Mouse (Mus musculus) neural tube, embryonic 12.5 days (tissue): ENCODE measurements at regions not wholly inside any gene's neighbourhood (a gene's known extent, or its start where the extent isn't known, plus 50 kb on each side); places are given as distances from the start of the nearest gene placed in this dataset.
"Not testable (repeated sequence)": the region's sequence is repeated elsewhere in the genome, so short reads cannot be mapped to it uniquely, and the experiment has no call there.

ENCODE experiments used
- ATAC-seq: fragments of 200-750 bp; cut with Nextera tagmentation; 2 replicates; pipeline ENCODE4 v1.8.0; 2017; ENCODE audit warnings: low read depth, mild to moderate bottlenecking, moderate TSS enrichment, moderate library complexity; ENCODE audit not compliant: low FRiP score
- H3K27ac ChIP-seq: fragments of 300-500 bp; sonication (generic); 2 replicates; pipeline ENCODE4 v1.5.1; 2016
- H3K27me3 ChIP-seq: fragments of 300-500 bp; sonication (generic); replicated peaks from 2 replicates; pipeline ENCODE4 v1.6.1; 2016; ENCODE audit warnings: mild to moderate bottlenecking
- H3K36me3 ChIP-seq: fragments of 300-500 bp; sonication (generic); 2 replicates; pipeline ENCODE4 v1.6.1; 2016; ENCODE audit warnings: mild to moderate bottlenecking
- H3K4me1 ChIP-seq: fragments of 300-500 bp; sonication (generic); 2 replicates; pipeline ENCODE4 v1.6.1; 2016
- H3K4me2 ChIP-seq: fragments of 300-500 bp; sonication (generic); replicated peaks from 2 replicates; pipeline ENCODE4 v1.6.1; 2016; ENCODE audit warnings: mild to moderate bottlenecking
- H3K4me3 ChIP-seq: fragments of 300-500 bp; sonication (generic); 2 replicates; pipeline ENCODE4 v1.5.1; 2016
- H3K9ac ChIP-seq: fragments of 300-500 bp; sonication (generic); 2 replicates; pipeline ENCODE4 v1.6.1; 2016; ENCODE audit warnings: mild to moderate bottlenecking
- H3K9me3 ChIP-seq: fragments of 300-500 bp; sonication (generic); 2 replicates; pipeline ENCODE4 v1.6.1; 2016; ENCODE audit warnings: mild to moderate bottlenecking
- WGBS: fragments of 180-500 bp; shearing (Covaris S2); methylation state at CpG from one replicate; pipeline ENCODE4 v1.1.7; 2016; 5-methylcytosine and 5-hydroxymethylcytosine counted together

DNA sequence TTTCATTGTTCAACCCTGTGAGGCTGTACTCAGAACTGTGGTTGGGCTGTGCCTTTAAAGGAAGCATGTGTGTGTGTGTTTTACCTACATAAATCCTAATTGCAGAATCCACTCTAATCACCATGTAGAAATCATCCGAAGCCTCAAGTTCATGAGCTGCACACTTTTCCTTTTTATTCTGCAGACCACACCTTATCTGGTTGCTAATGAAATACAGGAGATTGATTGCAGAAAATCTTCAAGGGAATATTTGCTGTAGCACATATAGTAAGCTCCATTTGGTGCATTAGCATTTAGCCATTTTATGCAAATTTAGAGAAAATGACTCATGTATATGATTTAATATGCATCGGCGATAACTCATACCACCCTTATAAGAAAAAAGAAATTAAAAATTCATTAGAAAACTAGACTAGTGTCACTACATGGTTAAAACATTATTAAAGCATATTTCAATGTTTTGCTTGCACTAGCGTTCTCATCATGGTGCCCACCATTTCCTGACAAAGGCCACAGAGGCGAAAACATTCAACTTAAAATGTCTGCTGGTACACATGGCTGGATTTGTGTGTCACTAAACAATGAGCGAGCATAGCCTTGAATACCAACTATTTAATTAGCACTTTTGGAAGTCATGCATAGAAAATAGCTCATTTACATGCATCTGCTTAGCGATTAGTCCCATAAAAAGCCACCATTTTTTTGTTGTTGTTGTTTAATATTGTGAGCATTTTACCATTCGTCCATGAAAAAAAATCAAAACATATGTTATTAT, 245.7 kb downstream of the Mef2c start:
- Histone ChIP-seq H3K9me3 (no peaks in the 10 kb centered on the region), H3K27me3 (no peaks in the 10 kb centered on the region), H3K36me3 (no peaks in the 10 kb centered on the region), H3K4me1 (peaks cover 3% of the 10 kb centered on the region; the same call in 1 of the 2 replicates), H3K9ac (no peak overlapping the region), H3K4me3 (no peak overlapping the region), H3K4me2 (peak overlapping the region; percentile 30; the same call in 1 of the 2 replicates), H3K27ac (no peak overlapping the region; the same call in 1 of the 2 replicates)
- ATAC-seq = peak; percentile 44
- WGBS = 44% methylated on average over 8 of the region's 8 CpGs

DNA sequence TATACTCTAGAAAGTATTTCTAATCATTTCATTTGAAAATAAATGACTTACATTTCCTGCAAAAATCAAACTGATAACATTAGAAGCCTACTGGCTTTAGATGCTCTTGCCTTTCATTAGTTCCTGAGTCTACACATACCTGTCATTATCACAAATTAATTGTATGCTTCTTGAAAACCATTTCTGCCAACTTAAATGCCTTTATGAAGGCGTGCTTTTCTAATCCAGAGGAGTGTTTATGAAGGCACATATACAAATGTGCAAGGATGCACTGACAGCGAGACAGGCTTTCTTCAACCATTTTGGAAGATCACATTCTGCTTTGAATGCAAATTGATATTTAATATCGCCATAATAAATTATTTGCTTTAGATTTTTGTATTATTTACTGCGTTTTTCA, 246.6 kb downstream of the Mef2c start:
- H3K4me3 ChIP-seq = no peak overlapping the region
- no peak for ATAC-seq
- H3K4me2 ChIP-seq = no peak overlapping the region
- no peaks in the 10 kb centered on the region for H3K27me3 ChIP-seq
- no peak overlapping the region for H3K9ac ChIP-seq
- H3K36me3 ChIP-seq = no peaks in the 10 kb centered on the region
- no peak overlapping the region; the same call in 1 of the 2 replicates for H3K27ac ChIP-seq
- H3K9me3 ChIP-seq = no peaks in the 10 kb centered on the region
- 57% methylated on average over 4 of the region's 4 CpGs for WGBS
- H3K4me1 ChIP-seq = no peaks in the 10 kb centered on the region; the same call in 1 of the 2 replicates

DNA sequence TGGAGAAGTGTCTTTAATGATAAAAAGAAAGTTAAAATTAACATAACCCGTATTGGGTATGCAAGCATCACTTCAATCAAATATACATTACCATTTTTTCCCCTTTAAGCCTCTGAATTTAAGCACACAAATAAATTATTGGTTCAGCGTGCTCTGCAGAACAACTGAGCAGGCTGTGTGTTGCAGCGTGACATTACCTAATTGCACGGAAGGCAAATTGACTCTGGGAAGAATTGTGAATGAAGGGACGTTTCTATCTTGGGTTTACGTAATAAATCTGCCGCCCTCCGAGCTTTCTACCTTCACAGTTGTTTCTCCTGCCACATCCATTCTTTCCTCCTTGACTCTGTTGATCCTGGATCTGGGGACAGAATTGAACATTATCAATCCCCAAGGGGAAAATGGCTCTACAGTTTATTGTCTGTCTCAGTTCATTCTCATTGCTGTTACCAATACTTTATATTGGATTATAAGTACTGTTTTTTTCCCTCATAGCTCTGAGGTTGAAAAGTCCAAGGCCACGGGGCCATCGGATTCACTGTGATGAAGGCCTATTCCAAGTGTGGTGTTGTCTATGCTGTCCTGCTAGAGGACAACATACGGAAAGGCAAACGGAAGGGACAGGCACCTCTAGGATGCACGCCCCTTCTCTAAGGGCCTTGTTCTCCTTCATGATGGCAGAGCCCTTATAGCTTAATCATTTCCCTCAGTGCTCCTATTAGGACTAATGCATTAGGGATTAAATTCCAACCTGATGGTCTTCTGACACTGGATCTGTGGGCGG, 256.7 kb downstream of the Mef2c start:
- Histone ChIP-seq H3K27ac (no peak overlapping the region), H3K4me3 (no peak overlapping the region), H3K9me3 (no peaks in the 10 kb centered on the region), H3K4me1 (no peaks in the 10 kb centered on the region), H3K9ac (no peak overlapping the region), H3K4me2 (no peak overlapping the region), H3K36me3 (no peaks in the 10 kb centered on the region), H3K27me3 (no peaks in the 10 kb centered on the region)
- ATAC-seq = peak; percentile 56; the same call in 1 of the 2 replicates
- whole genome bisulfite sequencing = 63% methylated on average over 14 of the region's 14 CpGs

DNA sequence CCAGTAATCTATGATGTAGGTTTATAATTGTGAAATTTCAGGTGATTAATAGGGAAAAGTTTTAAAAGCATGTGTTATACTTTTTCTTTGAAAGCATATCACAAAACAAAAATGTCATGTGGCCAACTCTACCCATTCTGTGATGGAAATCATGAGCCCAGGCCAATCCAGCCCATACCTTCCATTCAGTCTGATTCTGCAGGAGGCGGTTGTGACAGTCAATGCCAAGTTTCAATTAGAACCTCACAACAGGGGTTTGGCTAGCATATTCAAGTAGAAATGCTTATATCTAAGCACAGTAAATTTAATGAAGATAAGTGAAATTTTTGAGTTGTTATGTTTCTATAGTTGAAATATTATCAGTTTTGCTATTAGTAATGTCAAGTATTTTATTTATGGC, 258.6 kb downstream of the Mef2c start:
- H3K27ac ChIP-seq = no peak overlapping the region
- no peak overlapping the region for H3K4me2 ChIP-seq
- H3K36me3 ChIP-seq = no peaks in the 10 kb centered on the region
- H3K4me3 ChIP-seq = no peak overlapping the region
- no peaks in the 10 kb centered on the region for H3K27me3 ChIP-seq
- no peaks in the 10 kb centered on the region for H3K9me3 ChIP-seq
- WGBS = 90% methylated on average over 1 of the region's 1 CpGs
- H3K4me1 ChIP-seq = no peaks in the 10 kb centered on the region
- H3K9ac ChIP-seq = no peak overlapping the region
- no peak for ATAC-seq

DNA sequence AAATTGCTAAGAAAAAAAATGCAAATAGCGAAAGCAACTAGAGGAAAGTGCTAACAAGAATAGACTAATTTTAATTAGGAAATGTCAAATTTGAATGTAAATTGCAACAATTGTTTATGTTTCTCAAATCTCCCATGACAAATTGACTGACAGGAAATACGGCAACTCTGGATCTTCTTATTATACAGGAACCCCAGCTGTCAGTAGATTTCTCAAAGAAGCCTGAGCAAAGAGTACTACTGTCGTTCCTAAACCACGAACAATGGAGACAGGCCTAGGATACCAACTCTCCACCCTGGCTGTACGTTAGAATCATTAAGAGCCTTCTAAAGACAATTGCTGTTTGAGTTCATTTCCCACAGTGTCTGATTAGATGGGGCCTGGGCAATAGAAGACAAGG, 259.5 kb downstream of the Mef2c start:
- not testable (repeated sequence) for H3K27ac ChIP-seq, H3K36me3 ChIP-seq, ATAC-seq, H3K27me3 ChIP-seq, H3K4me2 ChIP-seq, H3K9ac ChIP-seq, H3K4me3 ChIP-seq, H3K9me3 ChIP-seq, H3K4me1 ChIP-seq
- 53% methylated on average over 5 of the region's 5 CpGs for WGBS

DNA sequence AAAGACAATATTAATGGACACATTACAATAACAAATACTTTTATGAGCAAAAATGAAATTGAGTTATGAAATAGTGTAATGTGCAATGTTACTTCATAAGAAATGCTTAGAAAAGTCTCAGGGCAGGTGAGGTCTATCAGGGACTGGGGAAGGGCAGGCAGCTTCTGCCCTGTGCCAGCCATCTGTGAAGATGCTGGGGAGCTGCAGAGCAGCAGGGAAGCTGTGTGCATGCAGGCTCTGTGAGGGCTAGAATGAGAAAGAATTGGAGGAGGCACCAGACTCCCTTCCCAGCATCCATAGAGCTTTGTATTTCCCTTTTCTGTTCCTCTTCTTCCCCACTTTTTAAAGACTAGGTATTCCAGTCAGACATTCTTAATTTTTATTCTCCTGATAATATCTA, 281.8 kb downstream of the Mef2c start:
- H3K4me2 ChIP-seq = no peak overlapping the region
- H3K9ac ChIP-seq = no peak overlapping the region
- H3K27ac ChIP-seq = no peak overlapping the region
- no peaks in the 10 kb centered on the region for H3K4me1 ChIP-seq
- no peaks in the 10 kb centered on the region for H3K36me3 ChIP-seq
- H3K27me3 ChIP-seq = no peaks in the 10 kb centered on the region
- no peak for ATAC-seq
- no peak overlapping the region for H3K4me3 ChIP-seq
- no peaks in the 10 kb centered on the region for H3K9me3 ChIP-seq

DNA sequence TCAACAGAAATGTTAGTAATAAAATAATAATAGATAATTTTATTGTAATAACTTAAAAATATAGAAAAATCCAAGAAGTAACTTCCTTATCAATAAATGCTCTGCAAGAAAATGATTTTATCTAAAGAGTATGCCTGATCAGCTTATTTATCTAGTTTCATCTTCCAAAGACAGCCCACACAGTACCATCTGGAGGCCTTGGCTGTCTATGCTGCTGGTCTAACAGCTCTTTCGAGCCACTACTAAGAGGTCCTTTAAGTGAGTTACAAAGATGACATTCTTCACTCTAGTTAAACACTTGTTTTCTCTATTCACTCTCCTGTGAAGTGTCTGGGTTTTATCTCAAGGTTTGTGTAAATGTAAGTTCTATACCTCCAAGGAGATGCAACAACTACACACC, 305.7 kb downstream of the Mef2c start:
- ATAC-seq = no peak
- no peak overlapping the region for H3K27ac ChIP-seq
- no peaks in the 10 kb centered on the region for H3K9me3 ChIP-seq
- H3K36me3 ChIP-seq = no peaks in the 10 kb centered on the region
- no peak overlapping the region for H3K4me3 ChIP-seq
- H3K4me1 ChIP-seq = no peaks in the 10 kb centered on the region
- no peak overlapping the region for H3K9ac ChIP-seq
- no peak overlapping the region for H3K4me2 ChIP-seq
- 82% methylated on average over 1 of the region's 1 CpGs for WGBS
- no peaks in the 10 kb centered on the region for H3K27me3 ChIP-seq

DNA sequence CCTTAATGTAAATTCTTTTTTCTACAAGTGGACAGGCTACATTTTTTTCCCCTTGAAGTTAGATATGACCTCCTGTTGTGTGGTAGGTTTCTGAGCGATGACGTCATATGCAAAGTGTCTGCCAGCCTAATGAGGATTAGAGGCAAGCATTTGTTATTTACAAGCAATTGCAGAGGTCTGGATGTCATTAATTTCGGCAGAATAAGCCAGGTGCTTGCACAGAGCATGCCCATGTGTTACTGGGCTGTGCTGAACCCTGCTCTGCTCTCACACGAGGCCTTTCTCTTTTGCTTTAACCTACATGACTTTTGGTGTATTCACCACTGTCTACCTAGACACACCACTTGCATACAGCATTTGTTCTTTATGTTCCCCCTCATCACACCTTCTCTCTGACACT, 316.5 kb downstream of the Mef2c start:
- Histone ChIP-seq H3K9me3 (no peaks in the 10 kb centered on the region), H3K4me1 (no peaks in the 10 kb centered on the region), H3K27me3 (no peaks in the 10 kb centered on the region), H3K36me3 (no peaks in the 10 kb centered on the region), H3K4me3 (no peak overlapping the region), H3K4me2 (no peak overlapping the region), H3K27ac (no peak overlapping the region), H3K9ac (no peak overlapping the region)
- ATAC-seq = no peak; the same call in 1 of the 2 replicates
- 65% methylated on average over 4 of the region's 4 CpGs for WGBS

DNA sequence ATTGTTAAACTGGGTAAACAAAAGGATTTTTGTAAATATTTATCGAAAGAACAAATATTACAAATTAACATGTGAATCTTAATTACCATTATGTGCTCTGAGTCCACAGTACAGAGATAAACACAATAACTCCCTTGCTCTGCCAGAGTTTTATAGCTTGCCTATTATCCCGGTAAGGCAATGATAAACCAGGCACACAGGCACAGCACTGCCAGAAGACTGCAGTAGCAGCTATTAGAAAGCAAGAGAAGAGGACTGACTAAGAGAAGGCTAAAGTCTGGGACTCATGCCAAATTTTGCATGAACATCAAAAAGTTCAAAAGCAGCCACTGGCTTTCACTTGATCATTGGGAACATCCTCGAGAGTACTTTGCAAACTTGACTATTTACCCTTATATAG, 316.9 kb downstream of the Mef2c start:
- Histone ChIP-seq H3K4me1 (no peaks in the 10 kb centered on the region), H3K4me3 (no peak overlapping the region), H3K36me3 (no peaks in the 10 kb centered on the region), H3K27ac (no peak overlapping the region), H3K9me3 (no peaks in the 10 kb centered on the region), H3K9ac (no peak overlapping the region), H3K4me2 (no peak overlapping the region), H3K27me3 (no peaks in the 10 kb centered on the region)
- WGBS = 60% methylated on average over 3 of the region's 3 CpGs
- ATAC-seq = no peak

DNA sequence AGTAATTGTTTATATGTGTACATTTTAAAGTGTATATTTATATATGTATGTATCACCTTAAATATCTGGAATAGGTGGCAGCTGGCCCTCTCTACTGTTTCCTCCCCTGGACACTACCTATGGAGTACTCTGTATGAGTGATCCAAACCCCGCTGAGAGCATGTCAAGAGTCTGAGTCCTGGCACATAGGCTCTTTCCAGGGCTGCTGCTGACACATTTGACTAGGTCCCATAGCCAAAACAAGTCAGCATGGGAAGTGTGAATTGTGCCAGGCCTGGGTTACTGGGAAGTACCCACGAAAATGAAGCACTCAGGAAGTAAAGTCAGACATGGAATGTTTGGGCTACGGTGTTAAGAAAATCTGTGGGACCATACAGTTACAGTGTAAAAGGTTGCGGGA, 321.1 kb downstream of the Mef2c start:
- H3K27ac ChIP-seq = no peak overlapping the region
- H3K4me3 ChIP-seq = no peak overlapping the region
- no peak overlapping the region for H3K9ac ChIP-seq
- no peaks in the 10 kb centered on the region for H3K9me3 ChIP-seq
- H3K4me2 ChIP-seq = no peak overlapping the region
- no peaks in the 10 kb centered on the region for H3K36me3 ChIP-seq
- H3K27me3 ChIP-seq = no peaks in the 10 kb centered on the region
- WGBS = 88% methylated on average over 4 of the region's 4 CpGs
- no peaks in the 10 kb centered on the region; the same call in 1 of the 2 replicates for H3K4me1 ChIP-seq
- ATAC-seq = no peak

DNA sequence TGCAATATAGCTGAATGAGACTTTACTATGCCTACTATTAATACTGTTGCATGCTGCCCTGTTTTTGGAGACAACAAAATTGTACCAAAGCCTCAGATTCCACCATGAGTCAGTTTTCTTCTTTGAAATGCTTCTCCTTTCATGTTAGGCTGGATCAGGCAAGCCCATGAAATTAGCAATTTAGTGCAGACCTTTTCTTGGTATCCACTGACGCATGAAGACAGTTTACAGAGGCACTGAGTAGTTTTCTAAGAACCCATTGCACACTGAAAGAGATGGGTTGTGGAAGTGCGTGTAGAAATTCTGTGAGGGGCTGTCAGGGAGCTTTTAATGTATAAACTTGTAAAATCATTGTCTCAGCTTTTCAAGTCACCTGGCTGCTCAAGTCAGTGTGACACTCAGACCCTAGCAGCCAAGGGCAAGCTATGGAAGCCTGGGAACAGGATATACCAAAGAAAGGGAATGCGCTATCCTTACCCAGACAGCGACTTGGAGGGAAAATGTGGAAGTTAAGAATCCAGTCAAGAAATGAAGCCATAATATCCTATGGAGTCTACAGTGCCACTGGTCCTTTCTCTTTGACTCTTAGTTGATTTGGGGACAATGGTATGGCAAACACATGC, 323.1 kb downstream of the Mef2c start:
- peak; percentile 78 for ATAC-seq
- H3K27ac ChIP-seq = no peak overlapping the region
- no peak overlapping the region for H3K4me3 ChIP-seq
- WGBS = 38% methylated on average over 4 of the region's 4 CpGs
- no peak overlapping the region for H3K9ac ChIP-seq
- no peaks in the 10 kb centered on the region for H3K27me3 ChIP-seq
- H3K4me1 ChIP-seq = no peaks in the 10 kb centered on the region; the same call in 1 of the 2 replicates
- H3K4me2 ChIP-seq = no peak overlapping the region
- H3K36me3 ChIP-seq = no peaks in the 10 kb centered on the region
- H3K9me3 ChIP-seq = no peaks in the 10 kb centered on the region

DNA sequence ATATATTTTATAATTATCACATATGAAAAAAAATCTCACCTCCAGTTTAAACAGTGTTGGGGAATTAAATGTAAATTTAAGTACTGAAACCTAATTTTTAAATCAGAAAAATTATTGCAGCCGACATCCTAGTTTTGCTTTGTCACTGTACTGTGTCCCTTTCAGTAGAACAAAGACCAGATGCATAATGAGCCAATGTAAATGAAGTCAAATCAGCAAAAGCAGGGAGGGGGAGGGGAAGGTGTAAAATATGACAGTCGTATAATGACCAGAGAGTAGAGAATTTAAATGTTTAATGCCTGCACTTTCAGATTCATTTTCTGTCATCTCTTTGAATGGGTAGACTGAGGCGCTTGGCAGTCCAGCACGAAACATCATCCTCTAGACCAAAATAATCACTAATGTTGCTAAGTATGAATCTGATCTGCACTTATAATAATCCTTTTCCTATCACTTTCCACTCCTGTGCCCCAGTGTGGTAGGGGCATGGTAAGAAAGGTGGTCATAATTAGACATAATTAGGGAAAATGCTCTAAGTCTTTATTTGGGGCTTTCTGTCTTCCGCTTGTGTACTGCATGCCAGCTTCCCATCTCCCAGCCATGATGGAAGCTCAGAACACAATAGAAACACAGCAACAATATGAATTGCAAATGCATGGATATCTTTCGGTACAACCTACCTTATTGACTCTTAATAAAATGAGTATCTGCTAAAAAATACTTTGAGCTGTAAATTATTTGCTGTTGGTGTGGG, 356.0 kb upstream of the Tmem161b start:
- no peaks in the 10 kb centered on the region for H3K9me3 ChIP-seq
- no peaks in the 10 kb centered on the region for H3K36me3 ChIP-seq
- peaks cover 11% of the 10 kb centered on the region; the same call in 1 of the 2 replicates for H3K4me1 ChIP-seq
- H3K4me2 ChIP-seq = peak overlapping the region; percentile 22; the same call in 1 of the 2 replicates
- 54% methylated on average over 6 of the region's 6 CpGs for WGBS
- H3K27ac ChIP-seq = peak overlapping the region; percentile 53; the same call in 1 of the 2 replicates
- peak; percentile 41; the same call in 1 of the 2 replicates for ATAC-seq
- H3K27me3 ChIP-seq = no peaks in the 10 kb centered on the region
- no peak overlapping the region for H3K9ac ChIP-seq
- no peak overlapping the region for H3K4me3 ChIP-seq
